14 mouse cellular contexts compared by ENCODE assay signal in the genomic region with DNA sequence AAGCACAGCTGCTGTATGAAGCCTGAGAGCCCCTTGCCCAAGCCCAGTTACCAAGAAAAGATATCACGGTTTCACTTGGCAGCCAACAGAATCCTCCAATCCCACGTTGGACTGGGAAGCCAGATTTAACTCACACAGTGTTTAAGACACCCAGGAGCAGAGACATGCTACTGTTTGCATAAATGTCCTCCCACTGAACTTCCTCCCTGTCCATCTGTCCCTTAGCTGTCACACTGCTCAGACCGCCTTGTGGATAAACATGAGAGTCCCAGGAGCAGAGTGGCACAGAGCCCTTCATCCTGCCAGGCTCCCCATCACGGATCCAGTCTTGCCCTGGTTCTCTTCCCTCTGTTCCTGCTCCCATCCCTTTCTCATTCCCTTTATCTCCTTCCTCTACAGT.
A peak's percentile ranks its signal among the peaks of the same experiment; 100 is the strongest.
DNase-seq lines count a peak whose midpoint lies in the region; ATAC-seq and TF ChIP-seq lines count a peak whose summit lies in the region.
"Had no signal": no experiment of that assay in that cellular context is flagged by ENCODE, and none has a peak within 500 bp of the region (broad histone marks: within the 10 kb centered on the region; RNA-seq: fewer than 3 reads in every experiment).

No protein-coding gene starts in this region.

- no peak overlapping the region for H3K4me2 ChIP-seq in heart, embryonic 11.5 days
- no peak overlapping the region for H3K4me2 ChIP-seq in limb, embryonic 14.5 days (replicated peaks; ENCODE audit: low read depth, low read length, severe bottlenecking)
- H3K4me2 ChIP-seq in neural tube, embryonic 15.5 days: no peak overlapping the region

- no peak for DNase-seq in heart, embryonic 10.5 days (ENCODE audit: low spot score)
- DNase-seq in limb, embryonic 14.5 days (ENCODE audit: low spot score): no peak
- no peak for DNase-seq in limb, embryonic 10.5 days (ENCODE audit: low spot score)
- DNase-seq in left cerebral cortex, adult 18-20 months (ENCODE audit: low spot score in 2 of 2): peak; percentile 41 to 69
- no peak for DNase-seq in adrenal gland, postnatal 25 days
- DNase-seq in layer of hippocampus, adult 8-10 months (ENCODE audit: low spot score in 2 of 2): no peak
- DNase-seq: adrenal gland, adult 2 months; cerebellum, adult 8-10 months; liver; lung, adult 2 months; thymus, adult 18-20 months had no signal

- WGBS in heart, embryonic 11.5 days (ENCODE audit: insufficient replicate concordance): 43% methylated on average over 4 of the region's 4 CpGs
- 42% methylated on average over 4 of the region's 4 CpGs for WGBS in heart, embryonic 10.5 days
- WGBS in limb, embryonic 14.5 days: 48% methylated on average over 4 of the region's 4 CpGs
- 76% methylated on average over 4 of the region's 4 CpGs for WGBS in limb, embryonic 10.5 days
- WGBS in neural tube, embryonic 15.5 days: 50% methylated on average over 4 of the region's 4 CpGs

- no peak for ATAC-seq in heart, embryonic 11.5 days (replicated peaks; ENCODE audit: insufficient number of reproducible peaks, low FRiP score, low TSS enrichment)
- 0 out of 2 replicates have a peak, but pooled peaks have one; percentile 19 for ATAC-seq in limb, embryonic 14.5 days (ENCODE audit: low FRiP score, low read depth)
- no peak for ATAC-seq in neural tube, embryonic 15.5 days (ENCODE audit: low FRiP score)

- no peaks in the 10 kb centered on the region for H3K9me3 ChIP-seq in heart, embryonic 11.5 days (replicated peaks; ENCODE audit: control insufficient read depth, low read length)
- no peaks in the 10 kb centered on the region for H3K9me3 ChIP-seq in heart, embryonic 10.5 days
- H3K9me3 ChIP-seq in limb, embryonic 14.5 days (ENCODE audit: control insufficient read depth, low read length): no peaks in the 10 kb centered on the region
- no peaks in the 10 kb centered on the region for H3K9me3 ChIP-seq in limb, embryonic 10.5 days (replicated peaks)
- no peaks in the 10 kb centered on the region for H3K9me3 ChIP-seq in neural tube, embryonic 15.5 days (replicated peaks)

- no peak for TF ChIP-seq POLR2A in limb, embryonic 14.5 days (IDR thresholded peaks at IDR 0.05; ENCODE audit: borderline replicate concordance, extremely low read depth, insufficient read depth, insufficient read length)

- peaks cover 10% of the 10 kb centered on the region for H3K4me1 ChIP-seq in heart, embryonic 11.5 days (ENCODE audit: control insufficient read depth, insufficient read depth, low read length)
- H3K4me1 ChIP-seq in heart, embryonic 10.5 days: peaks cover 25% of the 10 kb centered on the region
- peaks cover 4% of the 10 kb centered on the region; the same call in 1 of the 2 replicates for H3K4me1 ChIP-seq in limb, embryonic 14.5 days (ENCODE audit: control insufficient read depth, insufficient read depth, low read length)
- peaks cover 12% of the 10 kb centered on the region for H3K4me1 ChIP-seq in limb, embryonic 10.5 days
- peaks cover 28% of the 10 kb centered on the region for H3K4me1 ChIP-seq in neural tube, embryonic 15.5 days

- H3K27me3 ChIP-seq in heart, embryonic 11.5 days (ENCODE audit: control insufficient read depth, insufficient read depth, low read length): no peaks in the 10 kb centered on the region
- peaks cover 18% of the 10 kb centered on the region for H3K27me3 ChIP-seq in heart, embryonic 10.5 days (ENCODE audit: insufficient read depth, poor library complexity, severe bottlenecking)
- H3K27me3 ChIP-seq in limb, embryonic 14.5 days (ENCODE audit: control insufficient read depth, insufficient read depth, low read length): no peaks in the 10 kb centered on the region
- peaks cover 5% of the 10 kb centered on the region; the same call in 1 of the 2 replicates for H3K27me3 ChIP-seq in limb, embryonic 10.5 days (ENCODE audit: low read depth, poor library complexity, severe bottlenecking)
- H3K27me3 ChIP-seq in neural tube, embryonic 15.5 days (replicated peaks): 0 out of 2 replicates have a peak, but pooled peaks cover 2% of the 10 kb centered on the region

- no peaks in the 10 kb centered on the region for H3K36me3 ChIP-seq in heart, embryonic 11.5 days (ENCODE audit: control insufficient read depth, insufficient read depth, low read length)
- H3K36me3 ChIP-seq in heart, embryonic 10.5 days: no peaks in the 10 kb centered on the region
- no peaks in the 10 kb centered on the region for H3K36me3 ChIP-seq in limb, embryonic 14.5 days (ENCODE audit: control insufficient read depth, insufficient read depth, low read length)
- H3K36me3 ChIP-seq in limb, embryonic 10.5 days: no peaks in the 10 kb centered on the region
- no peaks in the 10 kb centered on the region for H3K36me3 ChIP-seq in neural tube, embryonic 15.5 days

- H3K4me3 ChIP-seq in heart, embryonic 11.5 days (ENCODE audit: low read depth, low read length): no peak overlapping the region
- no peak overlapping the region for H3K4me3 ChIP-seq in heart, embryonic 10.5 days
- H3K4me3 ChIP-seq in limb, embryonic 14.5 days (replicated peaks; ENCODE audit: low read length): no peak overlapping the region
- H3K4me3 ChIP-seq in limb, embryonic 10.5 days: no peak overlapping the region
- no peak overlapping the region for H3K4me3 ChIP-seq in neural tube, embryonic 15.5 days (replicated peaks)
- H3K4me3 ChIP-seq: myocyte had no signal

- peak overlapping the region; percentile 57 for H3K27ac ChIP-seq in heart, embryonic 11.5 days (ENCODE audit: low read depth, low read length)
- no peak overlapping the region for H3K27ac ChIP-seq in heart, embryonic 10.5 days
- no peak overlapping the region for H3K27ac ChIP-seq in limb, embryonic 14.5 days (replicated peaks; ENCODE audit: low read depth, low read length)
- H3K27ac ChIP-seq in limb, embryonic 10.5 days: no peak overlapping the region
- peak overlapping the region; percentile 41; the same call in 1 of the 2 replicates for H3K27ac ChIP-seq in neural tube, embryonic 15.5 days (replicated peaks)

- H3K9ac ChIP-seq in heart, embryonic 11.5 days (ENCODE audit: low read depth, low read length): no peak overlapping the region
- no peak overlapping the region for H3K9ac ChIP-seq in limb, embryonic 14.5 days (ENCODE audit: low read depth, low read length, severe bottlenecking)
- no peak overlapping the region for H3K9ac ChIP-seq in neural tube, embryonic 15.5 days (replicated peaks)

Comparison
In these comparisons a context has a peak if more than half of its experiments do, and no peak if none do; other contexts are left out.
1. H3K27ac ChIP-seq: peak in heart, embryonic 11.5 days (single experiment) and neural tube, embryonic 15.5 days (single experiment); none in heart, embryonic 10.5 days (single experiment), limb, embryonic 14.5 days (single experiment) and limb, embryonic 10.5 days (single experiment).
2. DNase-seq: peak in left cerebral cortex, adult 18-20 months (2 of 2); none in heart, embryonic 10.5 days (single experiment), limb, embryonic 14.5 days (single experiment), limb, embryonic 10.5 days (single experiment), adrenal gland, postnatal 25 days (single experiment) and layer of hippocampus, adult 8-10 months (0 of 2).